Mouse (Mus musculus): ENCODE data around the gene Samd14.
"Not testable (repeated sequence)": the region's sequence is repeated elsewhere in the genome, so short reads cannot be mapped to it uniquely, and the experiment has no call there.

The Samd14 gene

DNA sequence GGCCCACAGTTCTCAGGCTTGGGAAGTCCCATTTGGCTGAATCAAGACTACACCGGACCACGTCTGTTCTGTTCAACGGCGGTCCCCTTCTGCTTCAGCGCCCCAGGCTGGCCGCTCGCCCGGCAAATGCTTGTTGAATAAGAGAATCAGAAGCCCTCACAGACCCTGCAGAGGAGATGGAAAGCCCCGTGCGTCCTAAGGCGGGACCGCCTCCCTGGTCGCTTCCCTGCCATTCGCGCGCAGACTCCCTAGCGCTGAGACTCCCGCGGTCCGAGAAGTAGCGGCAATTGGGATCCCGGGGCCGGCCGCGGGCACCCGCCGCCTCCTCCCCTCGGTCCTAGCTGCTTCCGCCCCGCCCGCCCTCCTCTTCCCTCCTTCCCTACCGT lies at the start of gene Samd14:
Samd14 (plus strand) TSS at position 251 of the 386 bp plus-strand sequence.
- no peak for DNase-seq (ENCODE audit: low spot score in 2 of 2)

- no peak for DNase-seq (ENCODE audit: low spot score in 2 of 2)
Measured at GRCm38 (mm10) chr11:94962534-94963101, 47.1 kb upstream of the Samd14 start.

DNA sequence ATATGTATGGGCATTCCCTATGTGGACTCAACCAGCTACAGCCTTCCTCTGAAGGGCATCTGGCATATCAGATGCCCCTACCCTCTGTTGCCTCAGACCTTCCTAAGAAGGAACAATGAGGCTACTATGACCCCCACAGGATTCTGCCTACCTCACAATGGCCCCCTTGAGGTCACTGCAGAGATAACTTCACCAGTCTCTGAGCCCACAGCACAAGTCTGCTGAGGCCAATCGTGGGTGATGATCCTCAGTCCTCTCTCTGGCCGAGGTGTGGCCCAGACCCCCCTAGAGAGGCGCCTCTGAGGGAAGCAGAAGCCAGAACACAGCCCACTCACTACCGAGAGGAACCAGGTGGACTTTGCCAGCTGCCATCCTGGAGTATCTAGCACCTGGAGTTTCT lies 42.3 kb upstream of the Samd14 start, which contains the start of gene Hils1:
Hils1 (plus strand) TSS at position 175 of the 400 bp plus-strand sequence.
- no peak for DNase-seq (ENCODE audit: low spot score in 2 of 2)

GRCm38 (mm10) chr11:94968187-94968586 lies 41.5 kb upstream of the Samd14 start:
- no peak for DNase-seq (ENCODE audit: low spot score in 2 of 2)

DNA sequence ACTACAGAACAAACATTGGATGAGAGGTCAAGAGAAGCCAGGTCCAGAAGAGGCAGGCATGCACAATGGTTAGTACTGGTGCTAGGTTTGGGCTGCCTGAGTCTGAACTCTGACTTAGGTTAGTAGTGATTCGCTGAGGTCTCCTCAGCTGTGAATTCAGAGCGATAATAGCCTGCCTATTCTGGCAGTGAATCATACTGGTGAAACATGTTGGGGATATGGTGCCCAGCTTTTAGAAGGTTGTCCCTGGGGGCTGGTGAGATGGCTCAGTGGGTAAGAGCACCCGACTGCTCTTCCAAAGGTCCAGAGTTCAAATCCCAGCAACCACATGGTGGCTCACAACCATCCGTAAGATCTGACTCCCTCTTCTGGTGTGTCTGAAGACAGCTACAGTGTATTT lies 40.0 kb upstream of the Samd14 start:
- DNase-seq (ENCODE audit: low spot score in 2 of 2), result not testable (repeated sequence)

DNA sequence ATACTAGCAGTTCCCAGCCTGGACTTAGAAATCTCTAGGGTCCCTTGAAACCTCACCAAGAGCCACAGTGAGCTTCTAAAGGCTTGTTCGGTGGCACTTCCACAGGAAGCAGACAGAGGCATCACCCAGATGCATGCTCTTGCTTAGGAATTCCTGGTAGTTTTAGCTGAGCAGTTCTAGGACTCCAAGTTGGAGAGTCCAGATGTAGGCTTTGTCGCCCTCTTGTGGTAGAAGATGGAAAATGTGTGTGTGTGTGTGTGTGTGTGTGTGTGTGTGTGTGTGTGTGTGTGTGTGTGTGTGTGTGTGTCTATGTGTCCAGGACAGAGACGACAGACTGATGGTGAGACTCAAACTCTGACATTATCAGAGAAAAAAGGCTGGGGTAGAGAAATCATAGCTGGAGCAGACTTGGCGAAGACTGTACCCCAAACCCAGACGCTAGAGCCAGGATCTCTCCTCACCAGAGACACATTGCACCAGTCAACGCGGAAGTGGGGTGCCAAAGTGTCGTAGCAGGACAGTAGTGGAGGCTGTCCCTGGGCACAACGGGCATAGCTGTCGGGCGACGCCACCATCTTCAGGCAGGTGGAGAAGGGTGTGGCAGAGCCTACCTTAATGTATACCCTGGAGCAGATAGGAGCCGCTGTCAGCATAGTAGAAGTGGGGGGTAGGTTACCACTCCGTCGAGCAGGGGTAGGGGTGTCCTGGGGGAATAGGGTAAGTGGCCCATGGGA lies 39.3 kb upstream of the Samd14 start:
- DNase-seq (ENCODE audit: low spot score in 2 of 2), result peak in 1 of 2 experiments; percentile 64

GRCm38 (mm10) chr11:94971895-94972615 lies 37.6 kb upstream of the Samd14 start:
- no peak for DNase-seq (ENCODE audit: low spot score in 2 of 2)

DNA sequence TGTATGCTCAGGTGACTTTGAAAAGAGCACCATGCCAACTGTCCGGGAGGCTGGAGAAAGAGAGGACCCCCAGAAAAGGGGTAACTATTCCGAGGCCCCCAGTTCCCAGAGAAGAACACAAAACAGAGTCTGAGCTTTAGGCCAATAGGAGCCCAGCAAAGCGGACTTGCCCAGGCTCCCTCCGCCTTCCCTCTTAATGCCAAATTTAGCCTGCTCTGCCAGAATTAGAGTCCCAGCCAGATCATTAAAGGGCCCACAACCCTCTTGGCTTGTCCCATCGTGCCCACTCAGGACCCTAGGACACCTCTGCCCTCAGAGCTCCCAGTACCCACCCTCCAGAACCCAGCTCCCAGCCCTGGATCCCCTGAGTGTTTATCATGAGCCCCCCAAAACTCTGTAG lies 36.8 kb upstream of the Samd14 start:
- DNase-seq (ENCODE audit: low spot score in 2 of 2), result no peak

DNA sequence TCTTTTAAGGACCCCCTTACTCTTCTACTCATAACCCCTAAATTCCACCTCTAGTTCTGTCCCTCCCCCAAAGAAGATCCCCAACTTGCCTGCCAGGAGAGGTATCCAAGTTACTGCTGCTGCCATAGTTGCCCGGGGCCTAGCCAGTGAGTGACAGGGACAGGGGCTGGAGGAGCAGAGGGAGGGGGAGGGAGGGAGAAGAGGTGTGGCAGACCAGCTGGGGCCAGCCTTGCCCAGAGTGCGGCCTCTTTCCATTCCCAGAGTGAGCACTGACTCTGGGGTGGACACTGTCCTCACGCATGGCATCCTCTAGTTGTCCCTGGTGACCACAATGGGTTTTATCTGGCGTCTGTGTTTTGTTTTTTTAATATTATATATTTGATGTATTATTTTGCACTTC lies 36.4 kb upstream of the Samd14 start:
- DNase-seq (ENCODE audit: low spot score in 2 of 2), result no peak

DNA sequence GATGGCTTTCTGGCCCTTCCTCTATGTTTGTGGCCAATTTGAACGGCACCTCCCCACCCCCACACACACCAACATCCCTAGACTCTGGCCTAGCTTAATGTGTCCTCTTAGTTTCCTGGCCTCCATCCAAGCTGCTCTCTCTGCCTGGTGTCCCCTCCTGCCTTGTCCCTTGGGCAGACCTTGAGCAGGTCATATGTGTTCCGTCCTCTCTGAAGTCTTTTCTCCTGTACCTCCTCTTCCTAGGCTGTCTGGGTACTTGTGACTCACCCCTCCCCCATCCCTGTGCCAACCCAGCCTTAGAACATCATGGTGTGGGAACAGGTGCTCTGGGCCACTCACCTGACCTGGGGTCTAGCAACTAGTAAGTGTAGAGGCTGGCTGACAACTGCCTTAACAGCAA lies 34.7 kb upstream of the Samd14 start:
- no peak for DNase-seq (ENCODE audit: low spot score in 2 of 2)

DNA sequence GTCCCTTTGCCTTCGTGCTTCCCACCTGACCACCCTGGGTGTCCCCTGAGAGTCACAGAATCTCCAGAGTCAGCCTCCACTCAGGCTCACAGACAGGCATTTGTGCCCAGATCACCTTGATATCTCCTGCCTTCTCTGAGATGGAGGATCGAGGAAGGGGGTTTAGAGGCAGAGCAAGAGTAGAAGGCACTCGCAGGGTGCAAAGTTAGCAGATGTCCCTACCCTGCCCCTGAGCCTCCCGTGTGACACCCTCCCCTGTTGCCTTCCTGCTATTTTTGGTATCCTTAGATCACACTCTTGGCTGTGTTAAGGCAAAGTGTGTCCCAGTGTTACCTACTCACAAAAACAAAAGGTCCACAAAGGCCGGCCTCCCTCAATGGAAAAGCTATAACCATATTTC lies 33.5 kb upstream of the Samd14 start, which contains the start of gene Sgca:
Sgca (minus strand) TSS at position 129 of the 400 bp plus-strand sequence.
- no peak for DNase-seq (ENCODE audit: low spot score in 2 of 2)

- DNase-seq (ENCODE audit: low spot score in 2 of 2), result no peak
Measured at GRCm38 (mm10) chr11:94978178-94978915, 31.3 kb upstream of the Samd14 start.

- peak; percentile 87 to 96 for DNase-seq (ENCODE audit: low spot score in 2 of 2)
Measured at GRCm38 (mm10) chr11:94978947-94979346, 30.7 kb upstream of the Samd14 start.

GRCm38 (mm10) chr11:94979462-94980179 lies 30.1 kb upstream of the Samd14 start:
- DNase-seq (ENCODE audit: low spot score in 2 of 2), result no peak

- no peak for DNase-seq (ENCODE audit: low spot score in 2 of 2)
Measured at GRCm38 (mm10) chr11:94985140-94985539, 24.5 kb upstream of the Samd14 start.

- DNase-seq (ENCODE audit: low spot score in 2 of 2), result no peak
Measured at GRCm38 (mm10) chr11:94985822-94986221, 23.9 kb upstream of the Samd14 start.

DNA sequence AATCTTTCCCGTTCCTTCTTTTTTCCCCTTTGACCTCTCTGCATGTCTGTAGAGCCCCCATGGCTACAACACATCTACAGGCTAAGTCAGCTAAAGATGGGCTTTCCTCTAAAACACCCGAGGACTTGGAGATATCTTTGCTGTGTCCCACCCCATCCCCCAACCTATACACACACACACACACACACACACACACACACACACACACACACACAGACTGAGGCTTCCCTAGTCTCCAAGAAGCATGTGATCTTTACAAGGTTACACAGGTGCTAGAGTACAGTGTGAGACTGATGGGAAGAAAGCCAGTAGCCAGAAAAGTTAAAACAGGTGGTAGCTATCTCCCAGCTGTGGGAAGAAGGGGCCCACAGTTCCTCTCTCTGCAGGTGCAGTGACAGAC lies 23.2 kb upstream of the Samd14 start:
- DNase-seq (ENCODE audit: low spot score in 2 of 2), result no peak

DNA sequence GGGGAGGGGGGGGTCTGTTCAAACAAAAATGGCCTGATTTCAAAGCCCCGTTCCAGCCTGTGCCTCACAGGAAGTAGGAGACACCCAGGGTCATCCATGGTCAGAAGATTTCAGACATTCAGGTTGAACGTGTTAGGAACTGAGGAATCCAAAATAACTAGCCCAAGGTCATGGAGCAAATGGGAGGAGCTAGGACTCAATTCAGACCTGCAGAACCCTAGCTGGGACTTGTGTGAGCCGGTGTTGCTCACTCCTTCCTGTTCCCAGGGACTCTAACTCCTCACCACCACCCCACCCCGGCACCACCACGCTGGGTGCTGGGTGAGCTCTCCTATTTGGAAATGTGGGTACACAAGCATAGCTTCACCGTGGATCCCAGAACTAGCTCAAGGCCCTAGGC lies 22.3 kb upstream of the Samd14 start:
- DNase-seq (ENCODE audit: low spot score in 2 of 2), result no peak

GRCm38 (mm10) chr11:94987851-94988250 lies 21.8 kb upstream of the Samd14 start:
- DNase-seq (ENCODE audit: low spot score in 2 of 2), result no peak

GRCm38 (mm10) chr11:94988780-94989561 lies 20.7 kb upstream of the Samd14 start:
- no peak for DNase-seq (ENCODE audit: low spot score in 2 of 2)
